Mouse (Mus musculus) liver, adult 2 months (tissue): ENCODE data around the gene Myo1g. TPM values are rescaled to one million over a fixed set of nuclear protein-coding genes. Genes with fewer than 3 reads are reported as not detected.

Experiments
- DNase-seq: peaks from one replicate; pipeline ENCODE4 v3.0.0-alpha.2; 2011; ENCODE audit warnings: low read depth, low spot score; ENCODE audit errors: extremely low read depth
- H3K27ac ChIP-seq: fragments of 200-500 bp; replicated peaks from 2 replicates; pipeline ENCODE4 v1.5.1; 2012; ENCODE audit warnings: low read depth, mild to moderate bottlenecking, control low read depth, inconsistent platforms, low read length; ENCODE audit not compliant: insufficient read depth
- H3K27me3 ChIP-seq: fragments of 200-500 bp; 2 replicates; pipeline ENCODE4 v1.6.1; 2012; ENCODE audit warnings: mild to moderate bottlenecking, moderate library complexity, low read length, inconsistent platforms; ENCODE audit not compliant: control insufficient read depth, insufficient read depth
- H3K36me3 ChIP-seq: fragments of 200-500 bp; 2 replicates; pipeline ENCODE4 v1.6.1; 2012; ENCODE audit warnings: low read length, inconsistent platforms; ENCODE audit not compliant: control insufficient read depth, insufficient read depth
- H3K4me1 ChIP-seq: fragments of 200-500 bp; 2 replicates; pipeline ENCODE4 v1.6.1; 2011; ENCODE audit warnings: low read length; ENCODE audit not compliant: control insufficient read depth, insufficient read depth
- H3K4me3 ChIP-seq: fragments of 200-500 bp; 2 replicates; pipeline ENCODE4 v1.5.1; 2011; ENCODE audit warnings: low read depth, mild to moderate bottlenecking, control low read depth, low read length, moderate library complexity; ENCODE audit not compliant: insufficient read depth
- H3K79me2 ChIP-seq: fragments of 200-500 bp; 2 replicates; pipeline ENCODE4 v1.6.1; 2012; ENCODE audit warnings: inconsistent platforms, mild to moderate bottlenecking, low read length, moderate library complexity; ENCODE audit not compliant: control insufficient read depth, insufficient read depth
- H3K9ac ChIP-seq: fragments of 200-500 bp; 2 replicates; pipeline ENCODE4 v1.6.1; 2012; ENCODE audit warnings: low read depth, mild to moderate bottlenecking, control low read depth, inconsistent platforms, low read length
- CTCF ChIP-seq: fragments of 200-500 bp; IDR thresholded peaks from 2 replicates; pipeline ENCODE4 v1.5.1; 2011; ENCODE audit warnings: low read depth, low read length, control low read depth
- POLR2A ChIP-seq: fragments of 200-500 bp; IDR thresholded peaks from 2 replicates; pipeline ENCODE4 v1.6.1; 2011; ENCODE audit warnings: low read length, control low read depth; ENCODE audit not compliant: insufficient read depth; ENCODE audit errors: extremely low read depth
- WGBS: fragments of 180-500 bp; shearing (Covaris S2); methylation state at CpG from one replicate; pipeline ENCODE4 v1.1.7; 2018; 5-methylcytosine and 5-hydroxymethylcytosine counted together
- polyA plus RNA-seq: library from polyadenylated mRNA; depleted of rRNA; stranded (reverse); fragments of >200 nt; gene quantifications from 2 replicates; pipeline ENCODE4 v1.2.3, GENCODE M21; 2012
- total RNA-seq: library from RNA; depleted of rRNA; stranded (reverse); fragments of >200 nt; gene quantifications from 2 replicates; pipeline ENCODE4 v1.2.3, GENCODE M21; 2014

Myo1g gene
- total and polyA plus RNA-seq, 2 experiments: 1.1 to 2.3 TPM

DNA sequence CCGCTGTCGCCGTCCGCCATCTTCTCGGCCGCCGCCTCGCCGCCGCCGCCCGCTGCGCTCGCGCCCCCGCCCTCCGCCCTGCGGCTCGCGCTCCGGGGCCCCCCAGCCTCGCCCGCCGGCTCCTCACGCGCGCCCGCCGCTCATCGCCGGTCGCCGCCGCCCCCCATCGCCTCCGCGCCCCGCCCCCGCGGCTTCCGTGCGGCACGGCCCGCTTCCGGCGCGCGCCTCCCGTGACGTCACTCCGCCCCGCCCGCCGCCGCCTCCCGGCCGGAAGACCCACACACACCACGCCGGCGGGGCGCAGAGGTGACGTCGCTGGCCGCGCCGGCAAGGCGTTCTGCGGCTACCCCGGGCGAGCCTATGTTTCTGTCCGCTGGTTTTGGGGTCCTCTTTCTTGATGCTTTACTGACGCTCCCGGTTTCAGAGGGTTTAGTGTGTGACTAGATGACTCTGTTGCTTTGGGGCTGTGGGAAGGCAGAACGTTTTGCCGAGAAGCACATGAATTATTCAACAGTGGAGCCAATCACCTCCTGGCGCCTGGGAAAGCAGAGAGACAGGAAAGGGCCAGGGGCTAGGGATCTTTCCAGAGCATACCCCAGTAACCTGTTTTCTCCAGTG is 44.8 kb downstream of the Myo1g start, which contains the start of gene Purb:
Gene Purb (minus strand): TSS at position 51 of the 618 bp plus-strand sequence.
- H3K9ac ChIP-seq: peak within 1 kb of the TSS; percentile 99
- peak; percentile 50 for DNase-seq
- peaks cover 17% of the 10 kb centered on the region; the same call in 1 of the 2 replicates for H3K4me1 ChIP-seq
- H3K27ac ChIP-seq: peak within 1 kb of the TSS; percentile 98
- 9% methylated on average over 62 of the region's 76 CpGs for WGBS
- TF ChIP-seq CTCF (no peak), POLR2A (peak; percentile 75)
- H3K4me3 ChIP-seq: peak within 1 kb of the TSS; percentile 98
- peaks cover 12% of the 10 kb centered on the region for H3K79me2 ChIP-seq
- peaks cover 10% of the 10 kb centered on the region for H3K36me3 ChIP-seq
- no peaks in the 10 kb centered on the region for H3K27me3 ChIP-seq

DNA sequence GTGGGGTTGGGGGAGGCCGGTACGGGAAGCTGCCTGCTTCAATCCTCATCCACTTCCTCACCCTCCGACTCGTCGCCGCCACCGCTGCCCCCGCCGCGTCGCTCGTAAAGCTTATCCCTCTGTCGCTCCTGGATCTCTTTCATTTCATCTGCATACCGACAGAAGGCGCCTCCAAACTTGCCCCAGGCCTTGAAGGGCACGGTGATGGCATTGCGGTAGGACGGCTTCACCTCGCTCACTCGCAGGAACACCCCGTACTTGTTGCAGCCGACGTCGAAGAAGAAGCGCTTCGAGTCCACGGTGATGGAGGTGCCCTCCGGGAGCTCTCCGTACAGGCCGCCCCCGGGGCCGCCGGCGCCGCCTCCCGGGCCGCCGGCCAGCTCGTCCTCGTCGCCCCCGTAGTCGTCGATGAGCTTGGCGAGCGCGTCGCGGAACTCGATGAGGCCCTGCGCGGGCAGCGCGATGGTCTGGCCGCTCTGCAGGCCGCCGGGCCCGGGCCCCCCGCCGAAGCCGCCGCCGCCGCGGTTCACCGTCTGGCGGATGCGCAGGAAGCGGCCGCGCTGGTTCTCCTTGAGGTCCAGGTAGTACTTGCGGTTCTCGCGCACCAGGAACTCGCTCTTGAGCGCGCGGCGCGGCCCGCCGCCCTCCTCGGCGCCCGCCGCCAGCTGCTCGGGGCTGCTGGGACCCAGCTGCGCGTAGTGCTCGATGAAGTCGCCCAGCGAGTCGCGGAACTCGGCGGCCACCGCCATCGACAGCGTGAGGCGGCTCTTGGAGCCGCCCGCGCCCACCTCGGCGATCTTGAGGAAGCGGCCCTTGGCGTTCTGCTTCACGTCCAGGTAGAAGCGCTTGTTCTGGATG is 45.7 kb downstream of the Myo1g start:
- TF ChIP-seq POLR2A (no peak), CTCF (no peak)
- H3K36me3 ChIP-seq: peaks cover 10% of the 10 kb centered on the region
- peak overlapping the region; percentile 93 for H3K27ac ChIP-seq
- WGBS: under 1% methylated on average over 109 of the region's 109 CpGs
- H3K4me3 ChIP-seq: peak overlapping the region; percentile 62
- H3K79me2 ChIP-seq: peaks cover 16% of the 10 kb centered on the region
- no peaks in the 10 kb centered on the region for H3K27me3 ChIP-seq
- H3K4me1 ChIP-seq: peaks cover 25% of the 10 kb centered on the region; the same call in 1 of the 2 replicates
- peak overlapping the region; percentile 97 for H3K9ac ChIP-seq
- peak; percentile 37 for DNase-seq

DNA sequence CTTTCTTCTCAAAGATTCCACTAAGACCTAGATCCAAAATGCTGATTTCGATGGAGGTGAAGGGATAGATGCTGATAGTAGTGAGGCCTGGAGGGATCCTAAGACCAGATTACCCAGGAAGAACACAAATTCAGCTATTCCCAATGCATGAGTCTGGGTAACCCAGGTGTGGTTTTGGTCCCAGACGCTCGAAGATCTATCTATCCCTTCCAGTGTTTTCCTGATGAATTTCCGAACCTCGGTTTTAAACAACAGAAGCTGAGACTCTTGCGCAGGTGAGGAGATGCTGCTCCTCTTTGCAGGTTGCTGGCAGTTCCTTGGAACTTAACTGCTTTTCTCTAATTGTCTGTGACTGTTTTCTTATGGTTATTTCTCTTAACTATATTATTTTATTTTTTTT is 46.4 kb downstream of the Myo1g start:
- no peak for TF ChIP-seq POLR2A
- no peak for TF ChIP-seq CTCF
- Histone ChIP-seq H3K9ac (no peak overlapping the region; the same call in 1 of the 2 replicates), H3K27me3 (no peaks in the 10 kb centered on the region), H3K27ac (no peak overlapping the region), H3K4me1 (peaks cover 25% of the 10 kb centered on the region; the same call in 1 of the 2 replicates), H3K4me3 (peak overlapping the region; percentile 62), H3K79me2 (peaks cover 16% of the 10 kb centered on the region), H3K36me3 (peaks cover 13% of the 10 kb centered on the region)
- no peak for DNase-seq
- 27% methylated on average over 6 of the region's 6 CpGs for WGBS

DNA sequence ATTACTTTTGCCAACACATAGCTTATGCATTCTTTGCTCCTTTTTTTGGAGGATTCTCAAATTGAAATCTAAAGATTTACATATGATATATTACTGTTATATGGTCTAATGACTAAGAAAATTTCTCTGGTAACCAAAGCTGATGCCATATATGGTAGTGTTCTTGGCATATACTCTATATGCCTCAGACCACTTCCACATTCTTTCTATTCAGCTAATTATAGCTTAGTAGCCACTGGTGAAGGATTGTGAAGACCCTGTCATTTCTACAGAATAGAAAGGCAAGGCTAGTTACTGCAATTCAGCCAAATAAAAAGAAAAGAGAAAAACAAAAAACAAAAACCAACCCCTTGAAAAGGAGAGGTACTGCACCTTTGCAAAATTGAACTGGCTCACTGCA is 48.7 kb downstream of the Myo1g start:
- Histone ChIP-seq H3K36me3 (peaks cover 15% of the 10 kb centered on the region), H3K4me1 (peaks cover 28% of the 10 kb centered on the region; the same call in 1 of the 2 replicates), H3K27ac (no peak overlapping the region), H3K79me2 (peaks cover 16% of the 10 kb centered on the region), H3K9ac (no peak overlapping the region), H3K4me3 (no peak overlapping the region), H3K27me3 (no peaks in the 10 kb centered on the region)
- DNase-seq: no peak
- TF ChIP-seq CTCF (no peak), POLR2A (no peak)

DNA sequence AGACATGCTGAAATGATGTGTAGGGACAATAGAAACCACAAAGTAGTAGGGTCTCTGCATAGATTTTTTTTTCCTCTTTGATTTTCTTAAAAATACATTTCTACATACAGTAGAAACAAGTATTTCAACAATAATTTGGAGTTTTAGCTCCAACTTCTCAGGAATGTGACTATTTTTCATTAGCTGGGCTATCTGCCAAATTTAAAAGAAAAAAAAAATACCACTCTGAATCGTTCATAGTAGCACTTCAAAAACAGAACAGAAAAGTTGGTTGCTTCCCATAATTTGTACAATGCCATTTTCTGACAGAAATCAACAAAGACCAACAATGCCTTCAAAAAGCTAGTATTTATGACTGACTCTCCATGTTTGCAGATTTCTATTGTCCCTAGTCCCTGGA is 49.3 kb downstream of the Myo1g start:
- no peak for DNase-seq
- WGBS: 0% methylated on average over 1 of the region's 1 CpGs

More for the DNA sequence above, 49.3 kb downstream of the Myo1g start:
- no peak overlapping the region for H3K4me3 ChIP-seq
- no peak overlapping the region for H3K9ac ChIP-seq
- peaks cover 16% of the 10 kb centered on the region for H3K79me2 ChIP-seq
- H3K4me1 ChIP-seq: peaks cover 28% of the 10 kb centered on the region; the same call in 1 of the 2 replicates
- no peaks in the 10 kb centered on the region for H3K27me3 ChIP-seq
- H3K27ac ChIP-seq: no peak overlapping the region
- peaks cover 15% of the 10 kb centered on the region for H3K36me3 ChIP-seq
- TF ChIP-seq POLR2A (no peak), CTCF (no peak)
